Mouse (Mus musculus) midbrain, embryonic 15.5 days (tissue): Measurements from ENCODE around the gene Whrn. TPM values are rescaled to one million over a fixed set of nuclear protein-coding genes. Genes with fewer than 3 reads are reported as not detected.

Experiments
- ATAC-seq: fragments of 200-750 bp; cut with Nextera tagmentation; replicated peaks from 2 replicates; pipeline ENCODE4 v1.8.0; 2017; ENCODE audit warnings: moderate TSS enrichment
- H3K27ac ChIP-seq: fragments of 300-500 bp; sonication (generic); 2 replicates; pipeline ENCODE4 v1.5.1; 2015; ENCODE audit warnings: mild to moderate bottlenecking, inconsistent platforms
- H3K27me3 ChIP-seq: fragments of 300-500 bp; sonication (generic); replicated peaks from 2 replicates; pipeline ENCODE4 v1.6.1; 2015; ENCODE audit warnings: inconsistent platforms
- H3K36me3 ChIP-seq: fragments of 300-500 bp; sonication (generic); replicated peaks from 2 replicates; pipeline ENCODE4 v1.6.1; 2015; ENCODE audit warnings: inconsistent platforms
- H3K4me1 ChIP-seq: fragments of 300-500 bp; sonication (generic); 2 replicates; pipeline ENCODE4 v1.6.1; 2015; ENCODE audit warnings: inconsistent platforms
- H3K4me2 ChIP-seq: fragments of 300-500 bp; sonication (generic); 2 replicates; pipeline ENCODE4 v1.6.1; 2015; ENCODE audit warnings: inconsistent platforms, mild to moderate bottlenecking, moderate library complexity
- H3K4me3 ChIP-seq: fragments of 300-500 bp; sonication (generic); 2 replicates; pipeline ENCODE4 v1.5.1; 2015; ENCODE audit warnings: mild to moderate bottlenecking, inconsistent platforms
- H3K9ac ChIP-seq: fragments of 300-500 bp; sonication (generic); 2 replicates; pipeline ENCODE4 v1.6.1; 2015; ENCODE audit warnings: mild to moderate bottlenecking, inconsistent platforms
- H3K9me3 ChIP-seq: fragments of 300-500 bp; sonication (generic); 2 replicates; pipeline ENCODE4 v1.6.1; 2016; ENCODE audit warnings: inconsistent platforms
- WGBS: fragments of 180-500 bp; shearing (Covaris S2); methylation state at CpG from one replicate; pipeline ENCODE4 v1.1.7; 2015; ENCODE audit warnings: mixed read lengths; 5-methylcytosine and 5-hydroxymethylcytosine counted together
- polyA plus RNA-seq: library from polyadenylated mRNA; unstranded; fragments of >200 nt; fragmentation: Nextera tagmentation; extraction: Ambion mirVana; gene quantifications from 2 replicates; pipeline ENCODE4 v1.2.1, GENCODE M21; 2015

Whrn gene
- polyA plus RNA-seq, 1 experiment from 2014 or later: 6.5 TPM

GRCm38 (mm10) chr4:63400541-63401306 lies 95.1 kb downstream of the Whrn start:
- WGBS: 92% methylated on average over 18 of the region's 18 CpGs
- no peaks in the 10 kb centered on the region for H3K36me3 ChIP-seq
- peaks cover 34% of the 10 kb centered on the region for H3K4me1 ChIP-seq
- no peak overlapping the region for H3K4me3 ChIP-seq
- H3K9ac ChIP-seq: no peak overlapping the region
- no peak overlapping the region for H3K4me2 ChIP-seq
- H3K27me3 ChIP-seq: no peaks in the 10 kb centered on the region
- no peaks in the 10 kb centered on the region for H3K9me3 ChIP-seq
- ATAC-seq: no peak
- no peak overlapping the region for H3K27ac ChIP-seq

GRCm38 (mm10) chr4:63399691-63400270 lies 96.0 kb downstream of the Whrn start:
- no peaks in the 10 kb centered on the region for H3K36me3 ChIP-seq
- no peaks in the 10 kb centered on the region for H3K9me3 ChIP-seq
- H3K27me3 ChIP-seq: no peaks in the 10 kb centered on the region
- no peak for ATAC-seq
- no peak overlapping the region for H3K9ac ChIP-seq
- H3K4me3 ChIP-seq: no peak overlapping the region
- H3K27ac ChIP-seq: no peak overlapping the region
- 62% methylated on average over 8 of the region's 8 CpGs for WGBS
- H3K4me2 ChIP-seq: no peak overlapping the region
- H3K4me1 ChIP-seq: peaks cover 27% of the 10 kb centered on the region

- Histone ChIP-seq H3K9ac (no peak overlapping the region), H3K36me3 (no peaks in the 10 kb centered on the region), H3K27ac (no peak overlapping the region), H3K27me3 (no peaks in the 10 kb centered on the region), H3K9me3 (no peaks in the 10 kb centered on the region), H3K4me1 (peaks cover 19% of the 10 kb centered on the region), H3K4me3 (no peak overlapping the region), H3K4me2 (no peak overlapping the region)
- 70% methylated on average over 11 of the region's 11 CpGs for whole genome bisulfite sequencing
- no peak for ATAC-seq
Measured at GRCm38 (mm10) chr4:63398854-63399609, 96.8 kb downstream of the Whrn start.

GRCm38 (mm10) chr4:63397981-63398537 lies 97.7 kb downstream of the Whrn start:
- Histone ChIP-seq H3K9ac (no peak overlapping the region), H3K4me3 (no peak overlapping the region), H3K9me3 (no peaks in the 10 kb centered on the region), H3K4me1 (peaks cover 10% of the 10 kb centered on the region), H3K27me3 (no peaks in the 10 kb centered on the region), H3K4me2 (no peak overlapping the region), H3K27ac (no peak overlapping the region), H3K36me3 (no peaks in the 10 kb centered on the region)
- 90% methylated on average over 10 of the region's 10 CpGs for WGBS
- no peak for ATAC-seq

GRCm38 (mm10) chr4:63391322-63391721 lies 104.5 kb downstream of the Whrn start:
- H3K4me2 ChIP-seq: no peak overlapping the region
- H3K4me3 ChIP-seq: no peak overlapping the region
- 89% methylated on average over 6 of the region's 6 CpGs for WGBS
- no peak overlapping the region for H3K9ac ChIP-seq
- no peaks in the 10 kb centered on the region for H3K36me3 ChIP-seq
- no peaks in the 10 kb centered on the region for H3K27me3 ChIP-seq
- H3K9me3 ChIP-seq: no peaks in the 10 kb centered on the region
- peaks cover 15% of the 10 kb centered on the region for H3K4me1 ChIP-seq
- no peak for ATAC-seq
- no peak overlapping the region for H3K27ac ChIP-seq

- Histone ChIP-seq H3K27ac (peak overlapping the region; percentile 71; the same call in 1 of the 2 replicates), H3K4me2 (no peak overlapping the region)
- 30% methylated on average over 11 of the region's 11 CpGs for WGBS
Measured at GRCm38 (mm10) chr4:63389887-63390528, 105.8 kb downstream of the Whrn start.

GRCm38 (mm10) chr4:63389121-63389886 lies 106.5 kb downstream of the Whrn start:
- WGBS: 14% methylated on average over 8 of the region's 8 CpGs
- Histone ChIP-seq H3K9me3 (no peaks in the 10 kb centered on the region), H3K9ac (no peak overlapping the region), H3K27ac (peak overlapping the region; percentile 71), H3K4me1 (peaks cover 15% of the 10 kb centered on the region), H3K36me3 (no peaks in the 10 kb centered on the region), H3K27me3 (no peaks in the 10 kb centered on the region), H3K4me2 (no peak overlapping the region), H3K4me3 (no peak overlapping the region)
- ATAC-seq: peak; percentile 79

More at GRCm38 (mm10) chr4:63389887-63390528, 105.8 kb downstream of the Whrn start:
- H3K9me3 ChIP-seq: no peaks in the 10 kb centered on the region
- peaks cover 15% of the 10 kb centered on the region for H3K4me1 ChIP-seq
- H3K27me3 ChIP-seq: no peaks in the 10 kb centered on the region
- ATAC-seq: peak; percentile 56
- no peak overlapping the region for H3K4me3 ChIP-seq
- no peak overlapping the region for H3K9ac ChIP-seq
- no peaks in the 10 kb centered on the region for H3K36me3 ChIP-seq

GRCm38 (mm10) chr4:63388029-63388428 lies 107.8 kb downstream of the Whrn start:
- no peak overlapping the region for H3K27ac ChIP-seq
- H3K4me3 ChIP-seq: no peak overlapping the region
- no peak overlapping the region for H3K9ac ChIP-seq
- H3K4me2 ChIP-seq: no peak overlapping the region
- H3K9me3 ChIP-seq: no peaks in the 10 kb centered on the region
- peaks cover 15% of the 10 kb centered on the region for H3K4me1 ChIP-seq
- WGBS: 59% methylated on average over 6 of the region's 6 CpGs
- H3K27me3 ChIP-seq: no peaks in the 10 kb centered on the region
- H3K36me3 ChIP-seq: no peaks in the 10 kb centered on the region
- no peak for ATAC-seq

- no peaks in the 10 kb centered on the region for H3K27me3 ChIP-seq
- peaks cover 15% of the 10 kb centered on the region for H3K4me1 ChIP-seq
- ATAC-seq: no peak
- H3K36me3 ChIP-seq: no peaks in the 10 kb centered on the region
- H3K4me2 ChIP-seq: no peak overlapping the region
- 79% methylated on average over 11 of the region's 11 CpGs for WGBS
- no peak overlapping the region for H3K27ac ChIP-seq
- no peak overlapping the region for H3K4me3 ChIP-seq
- no peak overlapping the region for H3K9ac ChIP-seq
- H3K9me3 ChIP-seq: no peaks in the 10 kb centered on the region
Measured at GRCm38 (mm10) chr4:63385784-63386183, 110.0 kb downstream of the Whrn start.

- Histone ChIP-seq H3K27me3 (no peaks in the 10 kb centered on the region), H3K9ac (no peak overlapping the region), H3K4me1 (peaks cover 15% of the 10 kb centered on the region), H3K4me2 (no peak overlapping the region), H3K9me3 (no peaks in the 10 kb centered on the region), H3K4me3 (no peak overlapping the region), H3K27ac (no peak overlapping the region), H3K36me3 (no peaks in the 10 kb centered on the region)
- ATAC-seq: no peak
- 93% methylated on average over 3 of the region's 3 CpGs for WGBS
Measured at GRCm38 (mm10) chr4:63385253-63385652, 110.5 kb downstream of the Whrn start.

GRCm38 (mm10) chr4:63384262-63384661 lies 111.5 kb downstream of the Whrn start:
- WGBS: 95% methylated on average over 4 of the region's 4 CpGs
- H3K36me3 ChIP-seq: no peaks in the 10 kb centered on the region

More at GRCm38 (mm10) chr4:63384262-63384661, 111.5 kb downstream of the Whrn start:
- H3K9me3 ChIP-seq: no peaks in the 10 kb centered on the region
- H3K4me1 ChIP-seq: peaks cover 13% of the 10 kb centered on the region
- no peak overlapping the region for H3K27ac ChIP-seq
- no peak for ATAC-seq
- no peak overlapping the region for H3K4me2 ChIP-seq
- H3K4me3 ChIP-seq: no peak overlapping the region
- H3K9ac ChIP-seq: no peak overlapping the region
- H3K27me3 ChIP-seq: no peaks in the 10 kb centered on the region
